Mouse (Mus musculus): ENCODE results near the gene Slc5a3.
"Not testable (repeated sequence)": the region's sequence is repeated elsewhere in the genome, so short reads cannot be mapped to it uniquely, and the experiment has no call there.

Gene Slc5a3

DNA sequence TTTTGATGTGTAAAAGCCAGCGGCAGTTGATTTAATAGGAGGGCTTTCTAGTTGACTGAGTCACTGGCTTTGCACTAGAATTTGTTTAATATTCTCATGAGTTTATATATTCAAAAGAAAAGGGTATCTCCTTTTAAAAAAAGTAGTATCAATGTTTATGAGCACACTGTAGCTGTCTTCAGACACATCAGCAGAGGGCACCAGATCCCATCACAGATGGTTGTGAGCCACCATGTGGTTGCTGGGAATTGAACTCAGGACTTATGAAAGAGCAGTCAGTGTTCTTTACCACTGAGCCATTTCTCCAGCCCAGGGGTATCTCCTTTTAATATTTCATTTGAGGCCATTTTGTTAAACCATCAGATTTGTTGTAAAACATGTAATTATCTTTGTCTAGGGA lies 4.7 kb downstream of the Slc5a3 start:
- DNase-seq (ENCODE audit: low read depth, low spot score): no peak

DNA sequence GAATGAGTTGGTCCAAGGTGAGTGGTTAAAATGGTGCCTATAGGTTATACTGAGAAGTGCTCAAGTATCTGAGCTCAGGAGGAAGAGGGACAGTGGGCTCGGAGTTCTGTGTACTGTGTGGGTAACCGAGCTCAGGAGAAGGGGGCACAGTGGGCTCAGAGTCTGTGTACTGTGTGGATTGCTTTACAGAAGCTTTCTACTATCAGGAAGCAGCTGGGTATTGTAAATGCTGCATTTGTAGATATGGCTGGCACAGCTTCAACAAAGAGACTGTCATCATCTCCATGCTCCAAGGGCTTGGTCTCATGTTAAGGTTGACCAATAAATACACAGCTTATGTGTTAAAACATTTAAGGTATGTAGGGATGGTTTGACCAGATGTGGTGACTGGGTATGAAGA lies 6.7 kb downstream of the Slc5a3 start:
- no peak for DNase-seq (ENCODE audit: low read depth, low spot score)

DNA sequence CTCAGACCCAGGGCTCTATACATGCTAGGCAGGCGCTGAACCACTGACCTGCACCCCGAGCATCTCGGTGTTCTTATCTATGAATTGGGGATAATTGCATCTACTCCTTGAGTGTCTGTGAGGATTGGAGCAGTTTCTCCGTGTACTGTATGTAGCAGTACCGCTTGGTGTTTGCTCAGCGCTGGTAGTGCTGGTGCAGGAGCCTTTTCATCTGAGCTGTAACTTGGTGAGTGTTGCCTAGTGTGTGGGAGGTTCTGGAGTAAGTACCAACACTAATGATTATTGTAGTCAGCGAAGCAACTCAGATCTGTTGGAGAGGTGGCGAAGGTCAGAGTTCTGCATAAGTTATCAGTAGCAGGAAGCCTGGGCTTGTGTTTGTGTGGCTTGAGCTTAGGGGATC lies 12.2 kb downstream of the Slc5a3 start:
- DNase-seq (ENCODE audit: low read depth, low spot score): no peak

DNA sequence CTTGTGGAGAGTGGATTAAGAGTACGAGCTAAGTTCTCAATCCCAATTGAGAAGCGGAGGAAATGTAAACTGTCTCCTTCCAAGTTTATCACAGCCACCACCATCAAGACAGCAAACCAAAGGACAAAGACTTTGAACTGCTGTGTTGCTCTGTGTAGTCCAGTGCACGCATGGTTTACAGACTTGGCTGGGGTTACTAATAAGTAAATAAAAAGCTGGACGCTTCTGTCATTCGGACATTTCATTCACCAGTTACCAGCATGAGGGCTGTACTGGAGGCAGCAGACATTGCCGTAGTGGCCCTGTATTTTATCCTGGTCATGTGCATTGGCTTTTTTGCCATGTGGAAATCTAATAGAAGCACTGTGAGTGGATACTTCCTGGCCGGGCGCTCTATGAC lies 18.7 kb downstream of the Slc5a3 start:
- no peak for DNase-seq (ENCODE audit: low read depth, low spot score)

DNA sequence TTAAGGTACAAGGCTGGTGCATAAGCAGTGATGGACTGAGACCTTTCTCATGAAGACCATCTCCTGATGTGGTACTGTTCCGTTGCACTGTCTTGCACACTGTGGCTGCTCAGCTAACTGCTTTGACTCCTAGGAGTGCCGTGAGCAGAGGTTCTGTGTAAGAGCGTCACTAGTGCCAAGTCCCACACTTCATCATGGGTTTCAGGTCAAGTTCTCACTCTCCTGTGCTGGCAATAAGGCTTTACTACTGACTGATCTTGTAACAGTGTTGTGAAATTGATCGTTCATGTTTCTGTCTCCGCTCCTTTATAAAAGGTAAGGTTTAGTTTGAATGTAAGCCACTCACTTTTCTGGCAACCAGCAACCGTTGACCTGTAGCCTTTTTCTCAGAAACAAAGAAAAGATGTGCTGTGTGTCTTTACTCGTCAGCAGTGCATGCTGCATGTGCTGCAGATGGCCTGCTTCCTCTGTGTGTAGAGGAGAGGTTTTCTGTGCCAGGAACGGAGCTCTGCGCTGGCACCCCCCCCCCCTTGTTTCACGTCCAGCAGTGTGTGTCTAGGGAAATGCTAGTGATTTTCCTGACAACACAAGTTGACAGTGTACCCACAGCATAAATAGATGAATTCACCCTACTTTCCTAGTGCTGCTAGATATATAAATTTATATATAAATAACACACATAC lies 25.8 kb downstream of the Slc5a3 start:
- no peak for DNase-seq (ENCODE audit: low read depth, low spot score)

DNA sequence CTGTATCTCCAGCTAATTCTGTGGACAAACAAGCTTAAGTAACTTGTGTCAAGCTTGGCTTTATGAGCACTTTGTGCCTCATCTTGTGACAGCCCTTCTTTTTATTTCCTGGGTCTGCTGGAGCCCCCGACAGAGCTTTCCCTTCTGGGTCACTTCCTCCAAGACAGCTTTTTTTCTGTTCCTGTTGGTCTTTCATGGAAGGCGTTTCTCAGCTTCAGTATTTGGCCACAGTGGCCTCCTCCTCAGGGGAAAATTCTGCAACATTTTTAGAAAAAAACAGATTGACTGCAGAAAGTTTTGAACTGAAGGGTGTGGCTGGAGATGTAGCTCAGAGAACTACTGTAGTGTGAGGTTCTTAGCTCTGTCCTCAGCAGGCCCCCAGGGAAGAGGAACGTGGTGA lies 31.1 kb downstream of the Slc5a3 start:
- DNase-seq (ENCODE audit: low read depth, low spot score): no peak

DNA sequence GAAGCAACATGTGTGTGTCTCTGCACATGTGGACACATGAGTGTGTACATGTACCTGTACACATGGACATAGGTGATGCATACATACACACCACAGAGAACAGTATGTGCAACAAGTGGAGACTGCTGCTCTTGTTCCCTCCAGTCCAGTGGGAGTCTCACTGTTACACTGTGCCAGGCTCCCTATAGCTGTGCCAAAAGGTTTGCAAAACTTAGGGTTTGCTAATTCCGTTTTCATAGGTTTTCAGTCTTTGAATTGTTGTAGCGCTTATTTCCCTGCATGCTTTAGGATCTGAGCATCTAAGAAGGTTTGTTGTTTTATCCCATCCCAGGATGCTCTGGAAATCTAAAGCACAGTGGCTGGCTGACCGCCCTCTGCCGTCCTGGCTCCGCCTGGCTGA lies 33.8 kb downstream of the Slc5a3 start:
- no peak for DNase-seq (ENCODE audit: low read depth, low spot score)

DNA sequence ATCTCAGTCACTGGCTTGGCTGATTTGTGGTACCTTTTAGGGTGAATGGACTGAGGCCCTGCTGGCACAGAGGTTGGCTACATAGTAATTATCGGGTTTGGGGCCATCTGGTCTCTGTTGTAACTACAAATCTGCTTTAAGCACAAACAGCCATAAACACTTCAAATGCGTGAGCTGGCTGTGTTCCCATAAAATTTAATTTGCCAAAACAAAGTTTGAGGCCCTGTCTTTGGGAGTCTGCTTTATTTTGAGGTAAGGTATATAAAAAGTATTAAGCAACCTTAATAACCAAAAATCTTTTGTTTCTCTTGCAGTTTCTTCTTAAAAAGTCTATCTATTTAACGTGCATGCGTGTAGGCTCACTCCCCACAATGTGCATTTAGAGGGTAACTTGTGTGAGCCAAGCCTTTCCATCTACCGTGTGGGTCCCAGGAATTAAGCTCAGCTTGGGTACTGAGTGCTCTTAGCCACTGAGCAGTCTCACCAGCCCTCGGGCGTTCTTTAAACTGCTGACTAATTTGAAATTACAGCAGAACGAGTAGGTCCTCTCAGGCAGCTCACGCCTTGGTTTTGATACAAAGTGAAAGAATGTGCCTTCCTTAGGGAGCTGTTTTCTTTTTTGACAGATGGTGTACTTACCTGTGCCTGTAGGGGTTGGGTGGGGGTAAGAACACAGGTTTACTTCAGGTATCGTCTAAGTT lies 40.4 kb downstream of the Slc5a3 start:
- no peak for DNase-seq (ENCODE audit: low read depth, low spot score)

DNA sequence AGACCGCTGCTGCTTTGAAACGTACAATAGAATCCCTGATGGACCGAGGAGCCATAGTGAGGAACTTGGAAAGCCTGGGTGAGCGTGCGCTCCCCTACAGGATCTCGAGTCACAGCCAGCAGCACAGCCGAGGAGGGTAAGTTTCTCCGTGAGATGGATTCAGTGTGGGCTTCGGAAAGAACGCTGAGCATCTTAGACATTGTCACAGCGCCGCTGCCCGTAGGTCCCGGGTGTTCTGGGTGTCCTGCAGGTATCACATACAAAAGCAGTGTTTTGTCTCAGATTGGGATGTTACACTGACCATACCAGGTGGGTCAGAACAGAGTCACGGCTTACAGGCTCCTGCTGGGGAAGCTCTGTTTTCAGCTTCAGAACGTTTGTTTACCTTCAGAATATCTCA lies 41.5 kb downstream of the Slc5a3 start:
- DNase-seq (ENCODE audit: low read depth, low spot score): no peak

DNA sequence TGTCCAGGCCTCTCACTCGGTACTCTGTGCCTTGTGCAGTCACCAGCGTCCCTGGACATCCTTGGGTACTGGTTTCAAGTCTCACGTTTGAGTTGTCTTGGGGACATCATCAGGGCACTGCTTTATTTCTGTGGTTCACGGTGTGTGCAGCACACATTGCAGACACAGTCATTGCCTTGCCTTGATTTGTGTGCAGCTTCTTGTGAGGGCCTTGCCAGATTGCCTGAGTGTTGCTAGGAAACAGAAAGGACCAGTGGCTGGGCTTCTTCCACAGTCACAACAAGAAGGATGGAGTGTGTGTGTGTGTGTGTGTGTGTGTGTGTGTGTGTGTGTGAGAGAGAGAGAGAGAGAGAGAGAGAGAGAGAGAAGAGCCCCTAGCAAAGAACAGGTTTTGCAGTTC lies 42.0 kb downstream of the Slc5a3 start:
- DNase-seq (ENCODE audit: low read depth, low spot score): no peak

DNA sequence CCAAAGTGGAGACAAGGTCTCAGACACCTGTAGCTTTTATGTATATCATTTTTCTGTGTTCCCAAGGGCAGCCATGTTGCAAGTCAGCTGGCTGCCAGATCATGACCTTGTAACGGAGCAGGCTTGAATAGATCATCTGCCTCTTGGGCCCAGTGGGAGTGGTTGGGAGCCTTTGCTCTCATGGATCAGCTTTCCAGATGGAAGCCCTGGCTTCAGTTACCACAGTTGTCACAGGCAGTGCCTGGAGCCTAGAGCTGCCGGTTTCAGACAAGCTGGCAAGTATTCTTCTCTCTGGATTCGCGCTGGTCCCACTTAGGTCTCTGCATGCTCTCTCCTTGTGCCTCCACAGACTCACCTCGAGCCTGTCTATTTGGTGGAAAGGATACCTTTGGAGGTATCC lies 44.0 kb downstream of the Slc5a3 start:
- no peak for DNase-seq (ENCODE audit: low read depth, low spot score)

DNA sequence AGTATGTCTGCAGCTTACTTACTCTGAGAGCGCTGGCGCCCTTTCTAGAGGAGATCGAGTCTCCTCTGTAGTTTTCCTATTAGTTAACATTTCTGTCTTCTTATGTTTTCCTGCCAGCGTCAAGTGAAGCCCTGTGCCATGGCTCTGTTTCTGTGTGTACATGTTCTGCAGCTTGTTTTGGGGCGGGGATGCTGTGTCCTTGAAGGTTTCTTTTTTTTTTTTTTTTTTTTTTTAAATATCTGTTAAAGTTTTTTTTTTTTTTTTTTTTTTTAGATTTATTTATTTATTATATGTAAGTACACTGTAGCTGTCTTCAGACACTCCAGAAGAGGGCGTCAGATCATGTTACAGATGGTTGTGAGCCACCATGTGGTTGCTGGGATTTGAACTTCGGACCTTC lies 44.8 kb downstream of the Slc5a3 start:
- not testable (repeated sequence) for DNase-seq (ENCODE audit: low read depth, low spot score)

DNA sequence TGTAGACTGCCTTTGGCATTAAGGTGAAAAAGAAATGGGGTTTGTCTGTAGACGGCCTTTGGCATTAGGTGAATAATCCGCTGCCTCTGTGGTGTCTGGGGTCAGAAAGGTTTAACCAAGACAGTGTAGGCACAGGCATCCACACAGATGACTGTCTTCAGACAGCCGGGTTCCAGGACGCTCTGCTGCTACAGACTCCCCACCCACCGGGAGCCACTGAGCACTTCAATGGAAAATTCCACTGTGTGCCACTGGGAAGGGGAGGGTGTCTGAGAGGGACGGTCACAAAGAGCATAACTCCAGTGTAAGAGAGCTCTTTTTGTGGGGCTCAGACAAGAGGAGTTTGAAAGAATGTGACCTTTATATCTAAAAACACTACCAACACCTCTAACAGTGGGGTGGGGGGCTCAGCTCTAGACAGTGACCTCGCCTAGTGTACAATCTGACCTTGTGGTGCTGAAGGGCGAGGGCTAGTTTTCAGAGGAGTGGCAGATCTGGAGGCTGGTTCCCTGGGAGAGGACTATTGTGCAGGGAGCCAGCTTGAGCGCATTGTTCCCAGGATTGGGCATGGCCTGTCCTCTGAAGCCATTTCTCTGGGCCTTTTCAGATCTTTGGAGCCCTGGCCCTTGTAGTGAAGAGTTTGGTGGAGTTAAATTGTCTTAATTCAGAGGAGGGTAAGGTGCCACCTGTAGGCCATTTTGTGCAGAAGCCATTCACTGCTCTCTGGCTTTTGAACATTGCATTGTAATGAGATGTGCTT lies 45.6 kb downstream of the Slc5a3 start:
- DNase-seq (ENCODE audit: low read depth, low spot score): no peak

DNA sequence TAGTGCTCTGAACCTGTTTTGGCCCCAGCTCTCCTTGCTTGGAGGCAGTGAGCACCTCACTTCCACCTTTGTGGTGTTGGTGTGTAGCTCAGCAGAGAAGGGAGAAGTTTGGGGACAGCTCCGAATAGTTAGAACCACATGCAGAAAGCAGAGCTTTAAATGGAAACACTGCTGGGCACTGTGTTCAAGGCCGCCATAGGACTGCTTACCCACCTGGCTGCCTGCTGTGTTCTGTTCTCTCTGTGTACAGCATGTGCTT lies 46.1 kb downstream of the Slc5a3 start:
- DNase-seq (ENCODE audit: low read depth, low spot score): no peak

DNA sequence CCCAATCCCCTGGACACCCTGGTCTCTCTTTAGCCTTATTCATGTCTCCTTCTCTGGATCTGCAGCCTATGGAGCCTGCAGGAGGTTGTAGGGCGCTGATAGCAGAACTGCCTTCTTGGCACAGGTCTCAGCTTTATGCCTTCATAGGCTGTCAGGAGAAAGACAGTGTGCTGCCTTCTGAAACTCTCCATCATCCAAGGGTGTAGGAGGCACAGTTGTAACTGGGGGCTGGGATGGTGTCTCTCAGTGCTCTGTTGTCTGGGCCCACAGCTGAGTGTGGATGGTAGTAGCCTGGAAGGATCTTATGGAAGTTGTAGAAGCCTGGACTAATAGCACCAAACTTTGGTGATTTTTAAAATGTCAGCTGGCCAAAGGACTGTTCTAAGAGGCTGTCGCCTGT lies 46.8 kb downstream of the Slc5a3 start:
- no peak for DNase-seq (ENCODE audit: low read depth, low spot score)

DNA sequence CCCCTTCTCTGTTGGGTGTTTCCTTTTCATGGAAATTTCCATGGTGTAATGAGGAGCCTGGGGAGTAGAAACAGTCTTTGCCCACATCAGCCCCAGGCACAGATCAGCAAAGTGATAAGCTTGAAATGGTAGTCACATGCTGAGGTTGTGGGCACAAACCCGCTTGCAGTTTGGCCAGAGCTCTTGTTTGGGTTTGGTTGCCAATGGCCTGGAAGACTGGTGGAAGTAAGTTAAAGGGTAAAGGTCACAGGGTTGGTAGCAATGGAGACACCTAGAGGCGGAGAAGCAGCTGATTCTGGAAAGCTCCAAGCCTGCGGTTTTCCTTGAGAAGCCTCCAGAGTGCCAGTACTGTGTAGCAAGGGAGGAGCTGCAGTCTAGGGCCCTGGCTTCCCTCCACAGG lies 47.5 kb downstream of the Slc5a3 start:
- no peak for DNase-seq (ENCODE audit: low read depth, low spot score)

DNA sequence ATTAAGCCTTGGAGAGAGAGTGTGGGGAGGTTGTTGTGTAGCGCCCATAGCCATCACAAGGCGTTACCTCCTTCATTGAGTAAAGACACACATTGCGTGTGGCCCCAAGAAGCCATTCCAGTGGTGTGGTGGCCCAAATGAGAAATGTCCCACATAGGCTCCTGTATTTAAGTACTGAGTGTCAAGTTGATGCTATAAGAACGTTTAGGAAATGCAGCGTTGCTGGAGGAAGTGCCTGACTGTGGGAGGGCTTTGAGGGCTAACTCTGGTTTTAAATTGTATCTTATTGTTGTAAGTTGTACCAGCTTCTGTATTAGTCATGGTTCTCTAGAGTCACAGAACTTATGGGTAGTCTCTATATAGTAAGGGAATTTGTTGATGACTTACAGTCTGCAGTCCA lies 49.2 kb downstream of the Slc5a3 start:
- DNase-seq (ENCODE audit: low read depth, low spot score): no peak

DNA sequence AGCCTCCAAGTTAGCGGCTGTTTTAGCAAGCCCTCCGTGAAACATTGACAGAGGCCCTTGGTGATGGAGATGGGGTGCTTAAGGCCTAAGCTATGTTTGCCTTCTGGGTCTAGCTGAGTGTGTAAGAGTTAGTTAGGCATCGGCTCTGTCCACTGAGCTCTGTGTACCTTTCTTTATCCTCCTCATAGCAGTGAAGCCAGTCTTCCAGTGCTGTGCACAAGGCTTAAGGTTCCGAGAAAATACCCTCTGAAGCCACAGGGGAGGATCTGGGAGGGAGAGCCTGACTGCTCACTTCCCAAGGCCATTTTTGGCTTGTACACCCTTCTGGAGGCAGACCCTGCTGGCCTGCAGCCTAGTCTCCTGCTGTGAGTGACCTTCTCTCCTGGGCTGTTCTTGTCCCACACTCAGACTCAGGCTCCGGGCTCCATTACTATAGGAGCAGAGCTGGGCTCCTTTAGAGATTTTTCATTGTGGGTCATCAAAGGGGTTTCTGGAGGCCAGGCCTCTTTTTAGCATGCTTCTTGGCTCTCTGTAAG lies 56.7 kb downstream of the Slc5a3 start:
- DNase-seq (ENCODE audit: low read depth, low spot score): no peak

DNA sequence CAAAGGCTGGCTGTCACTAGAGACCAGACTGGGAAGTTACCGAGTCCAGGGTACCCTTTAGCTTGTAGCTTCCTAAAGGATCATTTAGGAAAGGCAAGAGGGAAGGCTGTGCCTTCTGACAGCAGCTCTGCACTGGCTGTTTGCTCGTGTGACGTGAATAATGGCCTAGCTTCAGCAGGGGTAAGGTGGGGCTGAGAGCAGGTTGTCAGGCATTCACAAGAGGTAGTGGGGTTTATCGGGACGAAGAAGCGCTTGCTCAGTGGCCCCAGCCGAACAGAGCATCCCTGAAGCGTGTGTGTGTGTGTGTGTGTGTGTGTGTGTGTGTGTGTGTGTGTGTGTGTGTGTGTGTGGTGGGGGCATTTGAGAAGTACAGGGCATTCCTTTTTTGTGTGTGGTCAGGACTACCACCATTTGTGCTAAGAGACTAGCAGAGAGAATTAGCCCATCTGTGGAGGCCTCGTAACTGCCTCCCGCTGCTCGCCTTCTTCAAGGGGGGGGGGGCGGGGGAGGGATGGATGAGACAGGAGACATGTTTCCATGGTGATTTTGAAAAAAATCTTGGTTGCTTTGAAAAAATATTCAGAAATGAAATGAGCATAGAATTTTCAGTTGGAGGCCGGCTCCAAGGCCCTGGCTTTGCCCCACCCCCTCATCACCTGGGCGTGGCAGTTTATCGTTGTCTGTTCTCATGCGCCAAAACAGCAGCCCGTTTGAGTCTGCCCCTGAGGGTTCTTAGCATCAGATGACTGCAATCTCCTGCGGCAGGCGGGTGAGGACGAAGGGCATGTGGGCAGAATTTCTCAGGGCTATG lies 57.7 kb downstream of the Slc5a3 start:
- no peak for DNase-seq (ENCODE audit: low read depth, low spot score)

DNA sequence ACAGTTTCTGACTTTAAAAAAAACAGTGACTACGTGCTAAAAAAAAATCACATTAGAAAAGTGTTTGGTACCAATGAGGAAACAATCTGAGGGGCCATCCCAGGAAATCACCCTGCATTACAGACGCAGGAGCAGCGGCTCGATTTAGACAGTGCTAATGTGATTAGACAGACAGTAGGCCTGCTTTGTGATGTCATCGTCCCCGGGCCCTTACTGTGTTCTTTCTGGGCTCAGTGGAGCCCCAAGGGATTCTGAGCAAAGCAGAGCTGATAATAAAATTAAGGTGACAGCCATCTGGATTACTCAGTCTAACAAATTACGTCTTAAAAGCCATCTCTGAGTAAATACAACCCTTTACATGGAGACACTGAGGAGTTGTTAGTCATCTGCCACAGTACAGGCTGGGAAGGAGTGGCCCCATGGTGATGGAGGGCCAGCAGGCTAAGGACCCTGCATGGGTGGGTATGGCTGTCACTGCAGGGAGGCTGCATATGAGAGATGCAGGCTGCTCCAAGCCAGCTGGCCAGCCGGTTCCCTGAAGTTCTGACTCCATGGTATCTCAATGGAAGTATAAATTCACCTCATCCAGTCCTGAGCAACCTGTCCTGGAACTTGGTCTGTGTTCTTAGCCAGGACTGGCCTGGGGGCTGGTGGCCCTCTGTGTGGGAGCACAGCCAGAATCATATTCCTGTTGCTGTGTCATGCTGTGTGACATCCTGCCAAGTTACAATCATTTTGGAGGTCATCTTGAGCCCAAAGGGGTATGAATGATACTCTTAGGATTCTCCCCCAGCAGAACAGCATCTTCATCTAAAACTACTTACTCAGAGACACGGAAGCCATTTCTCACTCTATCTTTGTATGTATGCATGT lies 59.5 kb downstream of the Slc5a3 start:
- DNase-seq (ENCODE audit: low read depth, low spot score): no peak

DNA sequence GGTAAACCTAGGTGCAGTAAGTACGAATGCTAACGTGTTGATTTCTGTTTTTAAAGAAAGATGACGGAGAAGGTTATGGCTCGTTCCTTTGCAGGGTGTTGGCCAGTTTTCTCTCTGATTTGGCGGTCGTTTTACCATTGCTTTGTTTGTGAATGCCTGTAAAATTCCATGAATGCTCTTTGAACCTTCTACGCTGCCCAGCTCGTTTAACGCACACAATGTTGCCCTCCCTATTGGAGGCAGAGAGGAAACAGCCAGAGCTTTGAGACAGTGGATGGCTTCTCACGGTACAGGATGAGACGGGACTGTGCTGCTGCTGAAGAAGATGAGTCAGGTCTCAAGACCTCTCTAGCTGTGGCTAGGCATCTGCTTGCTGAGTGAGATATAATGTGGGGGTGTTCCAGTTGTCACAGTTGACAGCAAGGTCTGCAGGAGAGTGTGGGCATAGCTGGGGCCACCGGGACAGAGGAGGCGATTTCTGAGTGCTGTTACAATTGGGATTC lies 60.9 kb downstream of the Slc5a3 start:
- no peak for DNase-seq (ENCODE audit: low read depth, low spot score)

Measured in CD4-positive helper T cell, adult 2 months (primary cell).